Mouse (Mus musculus) v-Abl transformed pro-B cells (cell line): ENCODE results near the gene Actrt2.

Source experiments
- in situ Hi-C, 2 experiments: fragments of 400-800 bp; cut with MboI; formaldehyde crosslinking; loops; one replicate each; pipeline ENCODE4 v1.15.1; 2025; ENCODE audit not compliant: unreplicated experiment in 2 of 2

Actrt2 gene

GRCm38 (mm10) chr4:154667767-154668166 lies at the start of gene Actrt2:
Actrt2 (minus strand) TSS chr4:154667867.
- in situ Hi-C loops = no loop called here

- in situ Hi-C loops = no loop called here
Observed at GRCm38 (mm10) chr4:154709391-154710107, 41.9 kb upstream of the Actrt2 start.

DNA sequence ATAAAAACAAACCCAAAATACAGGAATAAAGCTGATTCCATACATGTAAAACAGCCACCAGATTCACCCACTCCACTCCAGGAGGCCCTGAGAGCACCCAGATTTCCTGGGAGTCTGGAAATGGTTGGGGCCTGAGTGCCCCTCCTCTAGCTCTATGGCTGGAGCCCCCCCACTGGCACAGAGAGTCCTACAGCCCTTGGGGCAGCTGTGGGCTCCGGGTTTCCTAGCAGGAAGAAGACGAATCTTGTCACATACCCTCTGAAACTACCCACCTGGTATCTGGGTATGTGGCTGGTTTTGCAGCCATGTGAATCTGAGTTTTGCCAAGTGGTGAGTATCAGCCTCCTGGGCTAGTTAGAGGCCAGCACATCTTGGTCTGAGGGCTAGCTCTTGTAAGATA lies 41.1 kb upstream of the Actrt2 start:
- in situ Hi-C loops = no loop called here

DNA sequence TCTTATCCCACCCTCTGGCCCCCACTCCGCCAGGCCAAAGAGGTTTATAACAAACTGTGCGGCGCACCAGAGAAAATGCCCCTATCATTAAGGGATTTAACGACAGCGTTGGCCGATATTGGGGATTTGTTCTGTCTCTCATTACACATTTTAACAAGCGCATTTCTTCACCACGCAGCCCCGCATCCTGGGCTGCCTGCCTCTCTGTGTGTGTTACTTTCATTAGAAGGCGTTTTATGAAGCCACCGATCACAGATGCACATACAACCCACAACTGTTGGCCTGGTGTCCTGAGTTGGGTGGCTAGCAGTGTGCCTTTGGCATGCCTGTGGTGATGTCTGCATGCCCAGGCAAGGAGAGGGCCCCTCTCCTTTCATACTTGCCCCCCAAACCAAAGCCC lies 40.6 kb upstream of the Actrt2 start:
- in situ Hi-C loops = no loop called here

GRCm38 (mm10) chr4:154707521-154707920 lies 39.9 kb upstream of the Actrt2 start:
- in situ Hi-C loops = no loop called here

DNA sequence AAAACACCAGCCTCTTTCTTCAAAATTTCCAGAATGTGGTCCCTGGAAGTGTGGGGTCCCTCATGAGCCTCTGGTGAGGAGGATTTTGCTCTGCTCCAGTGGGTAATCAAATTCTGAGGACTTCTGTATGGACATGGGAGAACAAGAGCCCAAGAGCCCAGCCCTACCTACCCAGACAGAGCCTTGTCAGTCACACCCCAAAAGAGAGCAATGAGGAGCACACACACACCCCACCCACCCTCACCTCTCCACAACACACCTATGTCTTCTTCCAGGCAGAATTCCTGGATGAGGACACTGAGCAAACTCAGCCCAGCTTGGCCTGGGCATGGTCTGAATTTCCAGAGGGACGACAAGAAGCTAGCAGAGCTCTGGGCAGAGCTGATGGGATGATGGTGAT lies 38.8 kb upstream of the Actrt2 start:
- in situ Hi-C loops = no loop called here

DNA sequence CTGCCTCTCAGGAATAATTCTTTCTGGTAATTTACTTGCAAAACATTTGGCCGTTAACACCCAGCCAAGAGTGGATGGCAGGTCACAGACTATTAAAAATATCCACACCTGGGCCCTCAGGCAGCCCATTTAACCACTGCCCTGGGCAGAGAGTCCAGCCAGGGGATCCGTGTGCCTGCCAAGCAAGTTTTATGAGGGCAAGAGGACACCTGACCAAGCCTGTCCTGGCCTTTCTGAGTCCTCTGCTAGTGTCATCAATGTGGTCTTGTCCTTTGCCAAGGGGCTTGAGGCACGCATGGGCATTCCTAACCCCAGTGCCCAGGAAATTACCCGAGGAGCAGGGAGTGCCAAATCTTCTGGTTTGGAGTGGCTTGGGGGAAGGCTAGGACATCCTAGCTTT lies 38.0 kb upstream of the Actrt2 start:
- in situ Hi-C loops = no loop called here

- in situ Hi-C loops = no loop called here
Observed at GRCm38 (mm10) chr4:154705056-154705455, 37.4 kb upstream of the Actrt2 start.

GRCm38 (mm10) chr4:154704591-154704990 lies 36.9 kb upstream of the Actrt2 start:
- in situ Hi-C loops = no loop called here

DNA sequence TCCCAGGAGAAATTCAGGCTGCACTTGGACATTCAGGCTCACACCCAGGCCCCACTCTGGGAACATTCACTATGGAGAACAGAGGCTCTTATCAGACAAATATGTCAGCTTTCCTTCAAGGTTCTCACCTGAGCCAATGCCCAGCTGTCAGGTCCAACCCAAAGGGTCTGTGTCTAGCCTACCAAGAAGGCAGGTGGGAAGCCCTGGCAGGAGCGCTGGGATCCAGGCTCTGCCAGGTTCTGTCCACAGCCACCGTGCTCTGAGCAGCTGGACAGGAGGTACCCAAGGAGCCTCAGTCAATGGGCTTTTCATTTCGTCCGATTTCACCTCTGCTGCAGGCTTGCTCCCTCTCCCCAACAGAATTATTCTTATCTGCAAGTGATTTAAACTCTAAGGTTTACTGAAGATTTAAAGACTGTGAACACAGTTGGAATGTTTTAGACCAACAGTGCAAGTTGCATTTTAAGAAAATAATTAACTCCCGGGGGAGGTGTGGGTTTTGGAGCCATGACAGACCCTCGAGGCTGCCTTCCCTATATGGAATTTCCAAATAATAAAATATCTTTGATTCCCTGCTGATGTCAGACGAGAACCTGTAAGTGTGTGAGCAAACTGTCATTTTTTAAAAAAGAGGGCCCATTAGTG lies 35.9 kb upstream of the Actrt2 start:
- in situ Hi-C loops = no loop called here

DNA sequence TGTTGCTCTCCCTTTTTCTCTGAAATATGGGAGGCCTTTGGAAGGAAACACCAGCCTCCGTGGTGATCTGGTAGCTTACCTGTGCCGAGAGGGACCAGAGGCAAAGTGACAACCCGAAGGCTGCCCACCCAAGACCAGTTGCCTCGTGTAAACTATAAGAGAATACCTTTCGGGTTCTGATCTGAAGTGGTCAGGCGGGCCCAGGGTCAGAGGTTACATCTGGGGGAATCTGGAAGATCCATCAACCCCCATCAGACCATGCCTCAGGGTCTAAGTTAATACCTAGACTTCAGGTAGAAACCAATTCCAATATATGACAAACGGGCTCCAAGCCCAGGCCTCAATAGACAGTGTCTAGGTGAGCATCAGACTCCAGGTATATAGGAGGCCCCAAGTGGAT lies 35.3 kb upstream of the Actrt2 start:
- in situ Hi-C loops = no loop called here

DNA sequence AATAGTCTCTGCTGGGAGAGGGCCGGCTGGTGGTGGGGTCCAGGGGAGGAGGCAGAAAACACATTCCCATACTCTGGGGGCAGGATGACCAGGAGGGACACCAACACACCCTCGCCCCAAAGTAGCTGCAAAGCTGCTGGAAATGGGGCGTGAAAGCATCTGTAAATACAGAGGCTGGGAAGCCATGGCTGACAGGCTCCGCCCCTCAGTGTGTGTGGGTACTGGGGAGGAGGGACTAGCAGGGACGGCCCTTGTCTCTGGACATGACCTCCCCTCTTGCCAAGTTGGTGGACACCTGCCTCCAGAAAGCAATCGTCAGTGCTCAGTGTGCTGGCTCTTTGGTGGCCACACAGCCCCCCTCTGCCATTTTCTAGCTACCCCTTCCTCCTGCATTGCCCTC lies 34.5 kb upstream of the Actrt2 start:
- in situ Hi-C loops = no loop called here

- in situ Hi-C loops = no loop called here
Observed at GRCm38 (mm10) chr4:154700921-154701412, 33.3 kb upstream of the Actrt2 start.

DNA sequence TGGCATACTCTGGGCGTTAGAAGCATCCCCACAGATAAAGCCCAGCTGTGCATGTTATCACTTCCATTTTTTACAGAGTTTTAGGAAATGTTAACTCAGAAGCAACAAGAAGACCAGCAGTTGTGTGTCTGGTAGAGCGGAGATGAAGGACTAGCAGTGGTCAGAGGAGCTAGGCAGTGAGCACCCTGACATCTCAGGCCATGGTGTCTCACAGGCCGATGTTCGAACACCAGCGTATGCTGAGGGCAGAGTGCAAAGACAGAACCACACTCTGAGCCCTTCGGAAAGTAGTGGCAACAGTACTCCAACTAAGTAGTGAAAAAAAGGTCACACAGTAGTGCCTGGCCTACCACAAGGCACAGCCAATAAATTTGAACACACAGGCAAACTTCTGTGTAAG lies 32.8 kb upstream of the Actrt2 start:
- in situ Hi-C loops = no loop called here

GRCm38 (mm10) chr4:154699236-154699635 lies 31.6 kb upstream of the Actrt2 start:
- in situ Hi-C loops = no loop called here

DNA sequence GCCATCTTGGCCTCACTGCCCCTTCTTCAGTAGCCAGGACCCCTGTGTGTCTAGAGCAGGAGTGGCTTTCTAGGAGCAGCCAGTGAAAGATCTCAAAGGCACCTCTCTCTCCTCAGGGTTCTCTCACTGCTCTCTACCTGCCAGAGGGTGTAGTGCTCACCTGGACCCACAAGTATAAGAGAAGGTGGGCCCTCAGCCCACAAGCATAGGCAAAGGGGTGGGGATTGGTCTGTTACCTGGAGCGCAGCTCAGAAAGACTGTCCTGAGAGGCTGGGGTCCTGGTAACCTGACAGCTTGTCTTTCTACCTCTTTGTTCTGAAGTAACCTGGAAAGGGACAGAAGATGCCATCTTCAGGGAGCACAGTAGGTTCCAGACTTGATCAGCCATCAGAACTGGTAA lies 31.0 kb upstream of the Actrt2 start:
- in situ Hi-C loops = no loop called here

DNA sequence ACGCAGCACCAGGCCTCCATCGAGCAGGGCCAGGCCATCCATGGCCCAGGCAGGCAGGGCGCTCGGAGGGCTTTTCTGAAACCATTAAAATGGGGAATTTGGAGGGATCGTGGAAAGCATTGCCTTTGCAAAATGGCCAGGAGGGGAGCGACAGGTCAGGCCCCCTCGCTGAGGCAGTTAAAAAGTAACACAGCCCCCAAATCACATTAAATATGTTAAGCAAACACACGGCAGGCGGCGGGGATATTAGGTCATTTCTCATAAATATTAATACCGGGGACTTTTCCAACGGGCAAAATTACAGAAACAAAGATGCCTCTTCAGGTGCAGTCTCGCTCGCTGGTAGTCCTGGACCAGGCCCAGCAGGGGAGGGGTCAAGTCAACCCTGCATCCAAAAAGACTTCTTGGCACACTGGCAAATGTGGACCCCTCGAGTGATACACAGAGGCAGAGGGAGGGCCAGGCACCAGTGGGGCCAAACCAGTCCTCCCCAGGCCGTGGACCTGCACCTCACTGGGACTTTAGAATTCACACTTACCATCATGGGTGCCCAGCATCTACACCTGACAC lies 30.4 kb upstream of the Actrt2 start:
- in situ Hi-C loops = no loop called here

DNA sequence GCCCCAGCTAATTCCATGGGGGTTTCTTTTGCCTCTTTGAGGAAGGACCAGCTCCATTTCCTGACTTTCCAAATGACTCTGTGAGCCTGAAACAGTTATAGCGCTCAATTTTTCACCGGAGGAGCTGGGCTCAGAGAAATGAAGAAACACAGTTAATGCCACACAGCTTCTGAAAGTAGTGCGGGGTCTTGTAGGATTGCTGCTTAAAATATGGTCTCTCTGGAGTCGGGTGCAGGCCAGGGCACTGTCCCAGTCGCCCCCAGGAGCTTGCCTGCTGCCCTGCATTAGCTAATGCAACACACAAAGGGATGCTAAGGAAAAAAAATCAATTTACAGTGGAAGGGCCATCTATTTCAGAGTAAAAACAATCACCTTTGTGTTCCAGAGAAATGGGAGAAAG lies 29.8 kb upstream of the Actrt2 start:
- in situ Hi-C loops = no loop called here

DNA sequence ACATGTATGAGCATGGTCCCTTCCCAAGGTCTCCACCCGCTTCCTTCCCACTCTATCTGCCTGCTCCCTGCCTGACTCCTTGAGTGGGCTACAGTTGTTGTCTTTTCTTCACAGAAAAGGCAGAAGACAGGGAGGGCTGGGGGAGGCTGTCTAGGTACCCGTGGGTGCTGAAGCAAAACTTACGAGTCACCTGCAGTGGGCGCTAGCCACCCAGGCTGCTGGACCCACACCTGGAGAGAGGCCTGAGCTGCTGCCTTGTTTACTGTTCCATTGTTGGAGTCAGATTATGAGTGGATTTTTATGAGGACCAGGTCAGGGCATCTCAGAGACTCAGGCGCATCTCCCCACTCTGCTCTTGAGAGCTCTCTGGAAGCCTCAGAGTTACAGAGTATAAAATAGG lies 28.9 kb upstream of the Actrt2 start:
- in situ Hi-C loops = no loop called here

- in situ Hi-C loops = no loop called here
Observed at GRCm38 (mm10) chr4:154696146-154696545, 28.5 kb upstream of the Actrt2 start.

DNA sequence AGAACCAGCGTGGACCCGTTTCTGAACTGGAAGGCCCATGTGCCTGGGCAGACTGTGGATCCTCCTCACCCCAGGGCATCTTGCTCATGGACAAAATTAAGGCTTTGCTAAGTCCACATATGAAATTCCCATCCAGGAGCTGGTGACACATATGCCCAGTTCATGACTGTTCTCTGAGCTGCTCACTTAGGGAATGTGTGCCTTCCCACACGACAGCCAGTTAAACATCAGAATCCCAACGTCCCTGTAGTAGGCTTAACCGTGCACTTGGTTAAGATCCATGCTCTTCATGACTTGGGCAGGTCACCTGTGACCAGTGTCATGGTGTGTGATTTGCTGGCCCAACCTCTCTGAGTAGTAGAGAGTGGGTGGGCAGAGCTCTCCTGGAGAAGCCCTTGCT lies 26.7 kb upstream of the Actrt2 start:
- in situ Hi-C loops = no loop called here
